Comparison of ENCODE assay signal across 25 mouse cellular contexts in genomic region chr13:47921044-47921443, GRCm38 (mm10).
DNase-seq lines count a peak whose midpoint lies in the region; ATAC-seq and TF ChIP-seq lines count a peak whose summit lies in the region.
"Had no signal": no experiment of that assay in that cellular context is flagged by ENCODE, and none has a peak within 500 bp of the region (broad histone marks: within the 10 kb centered on the region; RNA-seq: fewer than 3 reads in every experiment).

No protein-coding gene starts in this region.

- 47% methylated on average over 5 of the region's 5 CpGs for WGBS in kidney, postnatal 0 days
- WGBS in kidney, embryonic 14.5 days = 47% methylated on average over 5 of the region's 5 CpGs

- no peak for ATAC-seq in kidney, postnatal 0 days (replicated peaks; ENCODE audit: low FRiP score, low read depth)
- no peak for ATAC-seq in kidney, embryonic 14.5 days (ENCODE audit: low FRiP score, low TSS enrichment)
- ATAC-seq: activated CD4-positive, CD25-positive, alpha-beta regulatory T cell, adult 4 months; forebrain, embryonic 15.5 days; Patski had no signal

- no peak for TF ChIP-seq POLR2A in brain, embryonic 14.5 days (IDR thresholded peaks at IDR 0.05; ENCODE audit: borderline replicate concordance, extremely low read depth, insufficient read depth, insufficient read length, poor library complexity, severe bottlenecking)

- H3K36me3 ChIP-seq in kidney, postnatal 0 days (ENCODE audit: insufficient read depth, low read length) = no peaks in the 10 kb centered on the region
- H3K36me3 ChIP-seq in kidney, embryonic 14.5 days (ENCODE audit: control insufficient read depth, insufficient read depth, low read length) = no peaks in the 10 kb centered on the region
- H3K36me3 ChIP-seq: embryonic facial prominence, embryonic 13.5 days; embryonic facial prominence, embryonic 15.5 days; forebrain, embryonic 10.5 days; forebrain, embryonic 12.5 days; forebrain, embryonic 15.5 days had no signal

- H3K4me3 ChIP-seq in kidney, postnatal 0 days (replicated peaks; ENCODE audit: low read depth, low read length) = no peak overlapping the region
- H3K4me3 ChIP-seq in kidney, embryonic 14.5 days (ENCODE audit: low read length) = no peak overlapping the region
- H3K4me3 ChIP-seq: embryonic facial prominence, embryonic 13.5 days; embryonic facial prominence, embryonic 15.5 days; erythroblast, embryonic 14.5 days; forebrain, embryonic 10.5 days; forebrain, embryonic 12.5 days; forebrain, embryonic 15.5 days had no signal

- TF ChIP-seq CTCF in kidney, postnatal 0 days (IDR thresholded peaks at IDR 0.05; ENCODE audit: low read depth) = no peak
- TF ChIP-seq CTCF in brain, embryonic 14.5 days (IDR thresholded peaks at IDR 0.05; ENCODE audit: borderline replicate concordance, extremely low read depth, insufficient read depth, insufficient read length) = no peak

- H3K9ac ChIP-seq in kidney, postnatal 0 days (ENCODE audit: low read depth, low read length) = no peak overlapping the region
- H3K9ac ChIP-seq in kidney, embryonic 14.5 days (ENCODE audit: low read depth, low read length) = no peak overlapping the region
- H3K9ac ChIP-seq: embryonic facial prominence, embryonic 13.5 days; embryonic facial prominence, embryonic 15.5 days; forebrain, embryonic 12.5 days; forebrain, embryonic 15.5 days had no signal

- H3K27me3 ChIP-seq in kidney, postnatal 0 days (ENCODE audit: insufficient read depth, low read length) = no peaks in the 10 kb centered on the region
- no peaks in the 10 kb centered on the region for H3K27me3 ChIP-seq in kidney, embryonic 14.5 days (ENCODE audit: control insufficient read depth, insufficient read depth, low read length)
- H3K27me3 ChIP-seq: embryonic facial prominence, embryonic 13.5 days; embryonic facial prominence, embryonic 15.5 days; forebrain, embryonic 12.5 days; forebrain, embryonic 15.5 days had no signal

- peak; percentile 21 for DNase-seq in kidney, postnatal 0 days (ENCODE audit: low spot score)
- peak; percentile 35 for DNase-seq in Muller cell, postnatal 12 days (ENCODE audit: inconsistent ontology term)
- DNase-seq in brain, embryonic 14.5 days (ENCODE audit: low read depth) = peak; percentile 69
- peak; percentile 80 for DNase-seq in retina, postnatal 1 day
- no peak for DNase-seq in right cerebral cortex, postnatal 36 days (ENCODE audit: low spot score in 2 of 2)
- DNase-seq in layer of hippocampus, adult 18-20 months (ENCODE audit: low spot score in 2 of 2) = no peak
- DNase-seq: adrenal gland, adult 8-10 months; adrenal gland, postnatal 14 days; adrenal gland, postnatal 36 days; cerebellum, adult 11 months; cerebellum, adult 18-20 months; cerebellum, adult 8-10 months; cerebellum, adult 9-11 months; cerebellum, postnatal 14 days; cerebellum, postnatal 36 days; embryo, embryonic 11 days had no signal

- H3K27ac ChIP-seq in kidney, postnatal 0 days = no peak overlapping the region
- no peak overlapping the region for H3K27ac ChIP-seq in kidney, embryonic 14.5 days (ENCODE audit: low read depth, low read length)
- H3K27ac ChIP-seq: embryonic facial prominence, embryonic 13.5 days; embryonic facial prominence, embryonic 15.5 days; forebrain, embryonic 10.5 days; forebrain, embryonic 12.5 days; forebrain, embryonic 15.5 days had no signal

- no peaks in the 10 kb centered on the region for H3K9me3 ChIP-seq in kidney, postnatal 0 days (replicated peaks; ENCODE audit: low read length)
- peaks cover 3% of the 10 kb centered on the region; the same call in 1 of the 2 replicates for H3K9me3 ChIP-seq in kidney, embryonic 14.5 days (ENCODE audit: control insufficient read depth, low read length)
- H3K9me3 ChIP-seq: embryonic facial prominence, embryonic 15.5 days; forebrain, embryonic 15.5 days had no signal

- H3K4me2 ChIP-seq in kidney, postnatal 0 days (ENCODE audit: low read length) = no peak overlapping the region
- no peak overlapping the region for H3K4me2 ChIP-seq in kidney, embryonic 14.5 days (replicated peaks; ENCODE audit: low read depth, low read length)
- H3K4me2 ChIP-seq: embryonic facial prominence, embryonic 13.5 days; embryonic facial prominence, embryonic 15.5 days; forebrain, embryonic 12.5 days; forebrain, embryonic 15.5 days had no signal

- H3K4me1 ChIP-seq in kidney, postnatal 0 days (replicated peaks; ENCODE audit: insufficient read depth, low read length) = no peaks in the 10 kb centered on the region
- H3K4me1 ChIP-seq in kidney, embryonic 14.5 days (ENCODE audit: control insufficient read depth, insufficient read depth, low read length) = no peaks in the 10 kb centered on the region
- H3K4me1 ChIP-seq: embryonic facial prominence, embryonic 13.5 days; embryonic facial prominence, embryonic 15.5 days; forebrain, embryonic 12.5 days had no signal

Comparison
In these comparisons a context has a peak if more than half of its experiments do, and no peak if none do; other contexts are left out.
1. DNase-seq: peak in kidney, postnatal 0 days (single experiment), Muller cell, postnatal 12 days (single experiment), brain, embryonic 14.5 days (single experiment) and retina, postnatal 1 day (single experiment); none in right cerebral cortex, postnatal 36 days (0 of 2) and layer of hippocampus, adult 18-20 months (0 of 2).